Mouse (Mus musculus): ENCODE measurements around the gene Prkca.

- TF ChIP-seq POLR2A (IDR thresholded peaks at IDR 0.05; ENCODE audit: borderline replicate concordance, insufficient read depth, low read length) (no peak), CTCF (IDR thresholded peaks at IDR 0.05; ENCODE audit: borderline replicate concordance, insufficient read depth, low read depth, low read length) (no peak)
These were observed 17.3 kb upstream of the Prkca start for GRCm38 (mm10) chr11:108360983-108361382.

Data from cerebellum, adult 2 months (tissue).